Mouse (Mus musculus): ENCODE data around the gene Sema5a. TPM values are rescaled to one million over a fixed set of nuclear protein-coding genes. Genes with fewer than 3 reads are reported as not detected.

The Sema5a gene
- total RNA-seq, 2 experiments from 2014 or later = 2.4 to 3.0 TPM

DNA sequence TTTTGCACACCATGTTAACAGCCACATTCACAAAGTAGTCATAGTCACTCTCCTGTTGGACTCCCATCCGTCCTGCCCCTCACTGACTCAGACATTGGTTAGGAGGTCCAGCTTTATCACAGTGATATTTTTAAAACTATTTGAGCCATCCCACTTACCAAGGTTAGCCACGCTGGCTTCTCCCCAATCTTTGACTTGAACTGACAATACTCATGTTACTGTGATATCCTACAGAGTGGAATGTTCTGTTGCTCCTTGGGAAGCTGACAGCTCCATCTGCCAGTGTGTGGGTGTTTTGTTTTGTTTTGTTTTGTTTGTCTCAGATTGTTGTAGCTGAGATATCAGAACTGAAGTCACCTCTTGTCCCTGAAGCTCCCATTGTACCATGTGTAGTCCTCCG, 362.6 kb downstream of the Sema5a start:
- intact Hi-C loops (cut with DNase I) = no loop called here
- no peak for DNase-seq

GRCm38 (mm10) chr15:32610776-32611175, 366.2 kb downstream of the Sema5a start:
- no peak for DNase-seq
- intact Hi-C loops (cut with DNase I) = no loop called here

DNA sequence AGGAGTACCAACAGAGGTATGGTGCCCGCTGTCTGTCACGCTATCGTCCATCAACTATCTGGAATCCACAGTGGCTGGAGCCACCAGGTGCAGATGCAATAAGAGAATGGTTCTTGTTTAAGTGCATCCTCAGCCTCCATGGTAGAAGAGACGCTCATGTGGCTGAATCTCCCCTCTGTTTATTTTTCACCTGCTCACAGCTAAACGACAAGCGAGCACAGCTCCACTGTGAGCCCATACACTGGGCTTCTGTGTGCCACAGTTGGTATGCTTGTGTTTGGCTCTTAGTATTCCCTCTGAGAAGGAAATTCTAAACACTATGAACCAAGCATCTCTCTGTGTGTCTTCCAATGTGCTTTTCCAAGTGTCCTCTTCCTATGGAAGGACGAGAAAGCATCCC, 366.6 kb downstream of the Sema5a start:
- intact Hi-C loops (cut with DNase I) = no loop called here
- DNase-seq = no peak

DNA sequence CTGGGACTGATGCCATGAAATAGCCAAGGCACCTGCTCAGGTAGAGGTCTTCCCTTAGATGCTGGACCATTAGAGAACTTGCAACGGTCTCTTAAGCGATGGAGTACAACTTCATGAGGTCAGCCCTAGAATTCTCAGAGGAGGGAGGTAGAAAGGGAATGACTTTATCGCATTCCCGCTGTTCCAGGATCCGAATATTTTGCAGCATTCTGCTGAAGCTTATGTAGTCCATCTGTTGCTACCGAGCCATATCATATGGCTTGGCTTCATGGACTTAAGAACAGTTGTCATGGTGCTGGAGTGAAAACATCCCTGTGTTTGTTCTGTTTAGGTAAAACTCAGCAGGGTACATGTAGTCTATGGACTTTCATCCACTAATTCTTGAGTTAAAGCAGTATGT, 369.1 kb downstream of the Sema5a start:
- intact Hi-C loops (cut with DNase I) = no loop called here
- DNase-seq = no peak

- no peak for DNase-seq
- intact Hi-C loops (cut with DNase I) = no loop called here
Observed at GRCm38 (mm10) chr15:32615773-32616172, 371.2 kb downstream of the Sema5a start.

DNA sequence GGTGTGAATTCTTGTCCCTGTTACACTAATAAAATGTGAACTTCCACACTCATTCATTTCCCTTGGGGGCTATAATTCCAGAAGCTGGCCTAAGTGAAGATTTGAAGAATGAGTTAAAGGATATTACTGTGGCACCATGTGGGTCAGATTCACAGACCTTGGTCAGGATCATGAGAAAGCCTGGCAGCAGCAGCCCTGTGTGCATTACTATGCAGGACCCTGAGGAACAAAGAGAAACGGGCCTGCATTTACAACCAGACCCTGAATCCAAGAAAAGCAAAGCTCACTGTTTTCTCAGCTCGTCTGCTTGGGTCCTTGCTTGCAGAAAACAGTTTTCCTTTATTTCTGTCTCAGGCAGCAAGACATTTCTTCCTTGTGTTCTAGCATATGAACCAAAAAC, 374.6 kb downstream of the Sema5a start:
- DNase-seq = no peak
- intact Hi-C loops (cut with DNase I) = no loop called here

DNA sequence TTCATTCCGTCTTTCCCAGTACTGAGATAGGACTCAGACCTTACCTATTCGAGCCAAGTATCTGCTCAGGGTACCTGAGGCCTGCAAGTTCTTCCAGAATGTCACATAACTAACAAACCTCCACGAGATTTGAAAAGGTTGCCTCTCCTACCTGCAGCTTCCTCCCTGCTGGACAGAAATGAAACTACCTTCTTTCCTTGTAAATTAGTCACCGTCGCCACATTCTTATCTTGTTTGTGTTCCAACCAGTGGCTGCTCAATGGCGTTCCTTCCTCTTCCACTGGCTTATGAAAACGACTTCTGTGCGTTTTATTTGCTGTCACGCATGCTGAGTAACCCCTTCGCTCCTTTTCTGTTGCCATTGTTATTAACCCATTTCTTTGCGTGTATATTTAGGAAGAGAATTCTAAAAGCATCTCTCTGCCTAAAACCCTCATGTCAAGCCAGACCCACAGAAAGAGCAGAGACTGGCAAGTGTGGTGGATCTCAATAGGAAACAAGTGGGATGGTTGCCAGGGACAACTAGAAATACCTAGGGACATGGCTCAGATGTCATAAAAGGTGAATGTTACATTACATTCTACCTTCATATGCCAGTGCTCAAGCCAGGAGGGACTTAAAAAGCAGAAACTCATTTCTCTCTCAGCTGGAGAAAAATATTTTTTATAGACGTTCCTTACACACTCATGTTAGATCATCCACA, 378.6 kb downstream of the Sema5a start:
- no peak for DNase-seq
- intact Hi-C loops (cut with DNase I) = no loop called here

DNA sequence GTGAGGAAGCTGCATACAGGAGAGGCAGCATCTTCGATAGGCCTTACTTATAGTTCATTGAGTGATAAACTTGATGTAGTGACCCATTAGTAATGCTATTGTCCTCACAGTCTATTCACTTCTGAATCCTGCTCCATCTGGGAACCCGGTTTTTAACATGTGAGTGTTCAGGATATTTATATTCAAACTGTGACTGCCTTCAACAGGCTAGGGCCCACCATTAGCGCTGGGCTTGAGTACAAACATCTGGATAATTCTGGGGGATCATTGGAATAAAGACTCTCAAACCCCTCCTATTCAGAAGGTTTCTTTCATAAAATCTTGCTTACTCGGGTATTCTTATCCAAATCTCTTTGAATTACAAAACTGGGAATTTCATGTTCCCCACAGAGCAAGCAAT, 379.5 kb downstream of the Sema5a start:
- DNase-seq = no peak
- intact Hi-C loops (cut with DNase I) = no loop called here

- intact Hi-C loops (cut with DNase I) = no loop called here
- DNase-seq = no peak
Observed at GRCm38 (mm10) chr15:32626031-32626430, 381.4 kb downstream of the Sema5a start.

- intact Hi-C loops (cut with DNase I) = no loop called here
- no peak for DNase-seq
Observed at GRCm38 (mm10) chr15:32633713-32634112, 389.1 kb downstream of the Sema5a start.

DNA sequence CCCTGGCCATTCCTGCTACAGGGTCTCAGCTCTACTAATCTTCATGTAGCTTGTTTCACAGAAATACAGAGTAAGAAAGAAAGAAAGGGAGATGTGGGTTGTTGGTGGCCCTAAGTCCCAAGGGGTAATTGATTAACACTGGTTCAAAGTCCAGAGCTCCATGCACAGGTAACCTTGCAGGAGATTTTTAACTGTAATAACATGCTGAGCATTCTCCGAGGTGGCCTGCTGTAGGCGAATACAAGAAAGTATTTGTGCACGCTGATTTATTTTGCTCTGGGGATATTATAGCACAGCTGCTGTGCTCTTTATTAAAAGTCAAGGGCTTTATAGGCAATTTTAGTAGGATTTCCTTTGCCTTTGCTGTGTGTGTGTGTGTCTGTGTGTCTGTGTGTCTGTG, 393.3 kb downstream of the Sema5a start:
- intact Hi-C loops (cut with DNase I) = no loop called here
- no peak for DNase-seq

- intact Hi-C loops (cut with DNase I) = no loop called here
- no peak for DNase-seq
Observed at GRCm38 (mm10) chr15:32647061-32647687, 402.6 kb downstream of the Sema5a start.

GRCm38 (mm10) chr15:32654046-32654445, 409.4 kb downstream of the Sema5a start:
- intact Hi-C loops (cut with DNase I) = no loop called here
- no peak for DNase-seq

- intact Hi-C loops (cut with DNase I) = no loop called here
- no peak for DNase-seq
Observed at GRCm38 (mm10) chr15:32656017-32656416, 411.4 kb downstream of the Sema5a start.

- DNase-seq = peak in 1 of 2 experiments; percentile 6
Observed at GRCm38 (mm10) chr15:32676446-32676845, 431.8 kb downstream of the Sema5a start.

GRCm38 (mm10) chr15:32685152-32685551, 440.5 kb downstream of the Sema5a start:
- DNase-seq = no peak
- intact Hi-C loops (cut with DNase I) = no loop called here

More at GRCm38 (mm10) chr15:32676446-32676845, 431.8 kb downstream of the Sema5a start:
- intact Hi-C loops (cut with DNase I) = no loop called here

- no peak for DNase-seq
- intact Hi-C loops (cut with DNase I) = no loop called here
Observed at GRCm38 (mm10) chr15:32691021-32691420, 446.4 kb downstream of the Sema5a start.

DNA sequence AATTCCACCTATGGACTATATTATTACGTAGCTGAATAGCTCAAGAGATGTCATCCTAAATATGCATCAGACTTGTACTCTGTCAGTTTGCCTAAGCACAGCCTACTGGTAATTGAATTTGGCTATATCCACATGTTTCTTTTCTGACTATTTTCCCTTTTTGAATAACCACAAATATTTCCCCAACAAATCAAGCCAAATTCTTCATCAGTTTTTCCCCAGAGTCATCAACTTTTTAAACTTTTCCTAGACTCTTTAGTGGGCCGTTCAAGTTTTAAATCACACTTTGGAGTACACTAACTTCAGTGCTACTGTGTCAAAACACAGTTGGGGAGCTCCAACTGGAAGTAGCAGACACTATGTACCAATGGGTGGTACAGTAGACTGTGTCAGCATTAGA, 448.4 kb downstream of the Sema5a start:
- intact Hi-C loops (cut with DNase I) = no loop called here
- DNase-seq = no peak

DNA sequence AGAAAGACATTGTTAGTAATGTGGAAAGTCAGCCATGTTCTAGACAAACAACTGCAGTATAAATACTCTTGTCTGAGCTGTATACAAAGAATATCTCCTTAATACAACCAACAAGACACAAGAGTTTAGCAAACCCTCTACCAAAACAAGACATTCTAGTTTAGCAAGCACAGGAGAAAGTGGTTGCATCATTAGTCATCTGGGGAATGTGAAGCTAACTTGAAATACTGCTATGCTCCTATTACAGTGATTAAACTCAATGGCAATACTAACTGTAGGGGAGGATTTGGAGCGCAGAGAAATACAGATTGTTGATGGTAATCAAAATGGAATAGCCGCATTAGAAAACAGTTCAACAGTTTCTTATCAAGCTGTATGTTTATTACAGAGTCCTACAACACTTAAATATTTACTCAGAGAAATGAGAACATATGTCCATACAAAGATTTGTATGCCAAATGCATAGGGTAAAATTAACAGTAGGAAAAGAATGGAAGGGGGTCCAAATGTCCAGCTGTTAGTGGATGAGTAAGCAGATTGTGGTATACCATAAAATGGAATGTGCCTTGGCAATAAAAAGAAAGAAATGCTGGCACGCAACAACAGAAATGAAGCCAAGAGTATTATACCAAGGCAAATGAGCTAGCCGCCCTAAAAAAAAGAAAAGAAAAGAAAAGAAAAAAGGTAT, 472.8 kb downstream of the Sema5a start:
- intact Hi-C loops (cut with DNase I) = loop anchor here (5.0 kb wide), 1 partner anchor 470 kb away; no protein-coding TSS in a partner anchor

DNA sequence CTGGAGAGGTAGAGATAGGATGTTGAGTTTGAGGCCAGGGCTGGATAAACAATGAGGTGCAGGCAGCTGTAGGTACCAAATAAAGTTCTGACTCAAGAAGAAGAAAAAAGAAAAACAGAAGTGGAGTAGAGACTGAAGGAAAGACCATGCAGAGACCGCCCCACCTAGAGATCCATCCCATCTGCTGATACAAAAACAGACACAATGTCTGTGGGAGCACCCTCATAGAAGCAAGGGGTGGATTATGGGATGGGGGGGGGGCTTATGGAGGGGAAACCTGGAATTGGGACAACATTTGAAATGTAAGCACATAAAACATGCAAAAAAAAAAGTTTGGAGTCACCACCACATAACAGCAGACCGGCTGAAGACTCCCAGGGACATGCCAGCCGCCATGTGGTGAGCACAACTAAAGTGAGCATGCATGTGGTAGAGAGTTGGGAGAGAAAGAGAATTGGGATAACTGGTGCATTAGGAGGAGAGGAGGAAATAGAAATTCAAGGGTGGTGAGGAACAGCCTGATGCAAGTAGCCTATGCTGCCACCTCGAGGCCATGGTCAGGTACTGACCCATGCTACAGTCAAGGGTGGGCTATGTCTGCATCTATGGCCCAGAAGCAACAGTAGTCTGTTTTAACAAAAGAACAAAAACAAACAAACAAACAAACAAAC, 473.8 kb downstream of the Sema5a start:
- intact Hi-C loops (cut with DNase I) = loop anchor here (5.0 kb wide), 1 partner anchor 471 kb away; no protein-coding TSS in a partner anchor
- DNase-seq = peak; percentile 16 to 19

More for the DNA sequence above, 472.8 kb downstream of the Sema5a start:
- no peak for DNase-seq

GRCm38 (mm10) chr15:32718964-32719311, 474.3 kb downstream of the Sema5a start:
- intact Hi-C loops (cut with DNase I) = loop anchor here (5.0 kb wide), 1 partner anchor 472 kb away; no protein-coding TSS in a partner anchor
- DNase-seq = no peak
